Mouse (Mus musculus): ENCODE data around the gene Slc7a7. TPM values are rescaled to one million over a fixed set of nuclear protein-coding genes. Genes with fewer than 3 reads are reported as not detected.

Gene Slc7a7
- total RNA-seq, 2 experiments from 2014 or later = 6.0 to 7.5 TPM

- ATAC-seq (replicated peaks; ENCODE audit: low FRiP score, poor library complexity, severe bottlenecking) = peak; percentile 82
Observed at GRCm38 (mm10) chr14:54333452-54334189, 84.0 kb downstream of the Slc7a7 start.

- ATAC-seq (replicated peaks; ENCODE audit: low FRiP score, poor library complexity, severe bottlenecking) = no peak
Observed at GRCm38 (mm10) chr14:54332176-54333074, 85.2 kb downstream of the Slc7a7 start.

- no peak for ATAC-seq (replicated peaks; ENCODE audit: low FRiP score, poor library complexity, severe bottlenecking)
Observed at GRCm38 (mm10) chr14:54331178-54331577, 86.4 kb downstream of the Slc7a7 start.

GRCm38 (mm10) chr14:54329201-54329600, 88.4 kb downstream of the Slc7a7 start:
- no peak for ATAC-seq (replicated peaks; ENCODE audit: low FRiP score, poor library complexity, severe bottlenecking)

GRCm38 (mm10) chr14:54328548-54328947, 89.0 kb downstream of the Slc7a7 start:
- ATAC-seq (replicated peaks; ENCODE audit: low FRiP score, poor library complexity, severe bottlenecking) = no peak

- ATAC-seq (replicated peaks; ENCODE audit: low FRiP score, poor library complexity, severe bottlenecking) = no peak
Observed at GRCm38 (mm10) chr14:54324486-54324885, 93.1 kb downstream of the Slc7a7 start.

- no peak for ATAC-seq (replicated peaks; ENCODE audit: low FRiP score, poor library complexity, severe bottlenecking)
Observed at GRCm38 (mm10) chr14:54321556-54322376, 95.8 kb downstream of the Slc7a7 start.

Other genes with a start within 250 kb of the Slc7a7 start
- 58.9 and 78.6 TPM in 2 replicates for gene Dad1, start 163.7 kb downstream of the Slc7a7 start, total RNA-seq (2015; ENCODE audit: low replicate concordance)
- 20.1 and 26.9 TPM in 2 replicates for gene Dad1, start 163.7 kb downstream of the Slc7a7 start, total RNA-seq (2017; ENCODE audit: low replicate concordance)
- gene Abhd4, start 163.6 kb downstream of the Slc7a7 start, total RNA-seq (2015; ENCODE audit: low replicate concordance) = 73.8 and 97.2 TPM in 2 replicates
- gene Abhd4, start 163.6 kb downstream of the Slc7a7 start, total RNA-seq (2017; ENCODE audit: low replicate concordance) = 63.7 and 104 TPM in 2 replicates
- not detected in 2 replicates for gene Olfr49, start 132.8 kb downstream of the Slc7a7 start, total RNA-seq (2015; ENCODE audit: low replicate concordance)
- not detected in 2 replicates for gene Olfr49, start 132.8 kb downstream of the Slc7a7 start, total RNA-seq (2017; ENCODE audit: low replicate concordance)
- gene Oxa1l, start 56.9 kb downstream of the Slc7a7 start, total RNA-seq (2015; ENCODE audit: low replicate concordance) = 10.4 and 20.9 TPM in 2 replicates
- 8.9 and 9.3 TPM in 2 replicates for gene Oxa1l, start 56.9 kb downstream of the Slc7a7 start, total RNA-seq (2017; ENCODE audit: low replicate concordance)
- gene Mrpl52, start 9.1 kb upstream of the Slc7a7 start, total RNA-seq (2015; ENCODE audit: low replicate concordance) = 36.8 and 40.3 TPM in 2 replicates
- gene Mrpl52, start 9.1 kb upstream of the Slc7a7 start, total RNA-seq (2017; ENCODE audit: low replicate concordance) = 18.0 and 27.6 TPM in 2 replicates
- 0.84 and 3.5 TPM in 2 replicates for gene Mmp14, start 13.8 kb upstream of the Slc7a7 start, total RNA-seq (2015; ENCODE audit: low replicate concordance)
- gene Mmp14, start 13.8 kb upstream of the Slc7a7 start, total RNA-seq (2017; ENCODE audit: low replicate concordance) = 1.7 and 2.0 TPM in 2 replicates
- gene Lrp10, start 46.4 kb upstream of the Slc7a7 start, total RNA-seq (2015; ENCODE audit: low replicate concordance) = 6.7 and 10.9 TPM in 2 replicates
- gene Lrp10, start 46.4 kb upstream of the Slc7a7 start, total RNA-seq (2017; ENCODE audit: low replicate concordance) = 12.2 and 13.9 TPM in 2 replicates
- gene Rem2, start 58.3 kb upstream of the Slc7a7 start, total RNA-seq (2015; ENCODE audit: low replicate concordance) = not detected in 2 replicates
- not detected in 2 replicates for gene Rem2, start 58.3 kb upstream of the Slc7a7 start, total RNA-seq (2017; ENCODE audit: low replicate concordance)
- 6.9 and 12.3 TPM in 2 replicates for gene Prmt5, start 99.7 kb upstream of the Slc7a7 start, total RNA-seq (2015; ENCODE audit: low replicate concordance)
- gene Prmt5, start 99.7 kb upstream of the Slc7a7 start, total RNA-seq (2017; ENCODE audit: low replicate concordance) = 5.2 and 9.5 TPM in 2 replicates
- gene Haus4, start 136.8 kb upstream of the Slc7a7 start, total RNA-seq (2015; ENCODE audit: low replicate concordance) = 13.0 and 30.6 TPM in 2 replicates
- 39.4 and 42.9 TPM in 2 replicates for gene Haus4, start 136.8 kb upstream of the Slc7a7 start, total RNA-seq (2017; ENCODE audit: low replicate concordance)
- not detected in 2 replicates for gene Ajuba, start 159.8 kb upstream of the Slc7a7 start, total RNA-seq (2015; ENCODE audit: low replicate concordance)
- 0.85 TPM in 1 of 2 replicates, not detected in the other for gene Ajuba, start 159.8 kb upstream of the Slc7a7 start, total RNA-seq (2017; ENCODE audit: low replicate concordance)
- 1.3 and 4.4 TPM in 2 replicates for gene 4931414P19Rik, start 188.2 kb upstream of the Slc7a7 start, total RNA-seq (2015; ENCODE audit: low replicate concordance)
- 1.0 and 1.4 TPM in 2 replicates for gene 4931414P19Rik, start 188.2 kb upstream of the Slc7a7 start, total RNA-seq (2017; ENCODE audit: low replicate concordance)
- gene Psmb5, start 200.2 kb upstream of the Slc7a7 start, total RNA-seq (2015; ENCODE audit: low replicate concordance) = 47.7 and 51.0 TPM in 2 replicates
- gene Psmb5, start 200.2 kb upstream of the Slc7a7 start, total RNA-seq (2017; ENCODE audit: low replicate concordance) = 12.9 and 18.1 TPM in 2 replicates
- not detected in 2 replicates for gene Psmb11, start 203.7 kb upstream of the Slc7a7 start, total RNA-seq (2015; ENCODE audit: low replicate concordance)
- 0.26 TPM in 1 of 2 replicates, not detected in the other for gene Psmb11, start 203.7 kb upstream of the Slc7a7 start, total RNA-seq (2017; ENCODE audit: low replicate concordance)
- not detected in 2 replicates for gene Gm17606, start 223.2 kb upstream of the Slc7a7 start, total RNA-seq (2015; ENCODE audit: low replicate concordance)
- gene Gm17606, start 223.2 kb upstream of the Slc7a7 start, total RNA-seq (2017; ENCODE audit: low replicate concordance) = not detected in 2 replicates
- gene Cdh24, start 223.6 kb upstream of the Slc7a7 start, total RNA-seq (2015; ENCODE audit: low replicate concordance) = 1.3 and 1.5 TPM in 2 replicates
- gene Cdh24, start 223.6 kb upstream of the Slc7a7 start, total RNA-seq (2017; ENCODE audit: low replicate concordance) = 2.4 and 5.0 TPM in 2 replicates

All from erythroblast, adult 5-6 weeks (primary cell).